Mouse (Mus musculus): ENCODE measurements around the gene Olfr313.
"Not testable (repeated sequence)": the region's sequence is repeated elsewhere in the genome, so short reads cannot be mapped to it uniquely, and the experiment has no call there.

Olfr313 gene

DNA sequence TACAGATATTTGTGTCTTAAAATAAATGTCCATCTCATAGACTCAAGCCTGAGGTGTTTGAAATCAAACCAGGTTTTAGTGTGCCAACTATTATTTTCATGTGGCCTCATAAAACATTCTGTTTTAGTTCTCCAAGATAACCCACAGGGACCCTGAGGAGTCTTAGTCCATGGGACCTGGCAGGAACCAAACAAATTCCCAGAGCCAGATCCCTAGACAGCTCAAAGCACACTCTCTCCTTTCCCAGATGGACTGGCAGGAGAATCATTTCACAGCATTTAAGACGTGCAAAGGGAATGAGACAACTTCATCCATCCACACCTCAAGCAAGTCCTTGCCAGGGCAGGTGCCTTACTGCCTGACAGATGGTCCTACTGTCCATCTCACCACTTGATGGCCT, at the start of gene Olfr313:
TSS of gene Olfr313 (plus strand) at position 301 of the 400 bp plus-strand sequence.
- not testable (repeated sequence) for DNase-seq (ENCODE audit: low read depth, low spot score)

DNA sequence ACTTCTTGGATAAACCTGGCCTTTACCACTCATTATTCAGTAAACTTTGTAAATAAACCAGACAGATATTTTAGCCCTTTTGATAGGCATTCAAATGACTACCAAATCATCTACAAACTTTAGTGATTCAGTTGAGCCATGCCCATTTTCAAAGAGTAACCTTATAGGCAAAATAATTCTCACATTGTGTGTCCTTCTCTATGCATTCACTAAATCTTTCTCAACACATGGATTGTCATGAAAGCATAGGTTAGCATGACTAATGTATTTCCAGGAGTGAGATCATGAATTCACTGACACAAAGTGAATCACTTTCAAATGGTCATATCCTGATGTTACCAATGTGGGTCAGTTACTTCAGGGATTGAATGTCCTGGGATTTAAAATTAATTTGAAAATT, 41.9 kb upstream of the Olfr313 start, which contains the start of gene Olfr315:
TSS of gene Olfr315 (plus strand) at position 301 of the 400 bp plus-strand sequence.
- DNase-seq (ENCODE audit: low read depth, low spot score) = no peak

DNA sequence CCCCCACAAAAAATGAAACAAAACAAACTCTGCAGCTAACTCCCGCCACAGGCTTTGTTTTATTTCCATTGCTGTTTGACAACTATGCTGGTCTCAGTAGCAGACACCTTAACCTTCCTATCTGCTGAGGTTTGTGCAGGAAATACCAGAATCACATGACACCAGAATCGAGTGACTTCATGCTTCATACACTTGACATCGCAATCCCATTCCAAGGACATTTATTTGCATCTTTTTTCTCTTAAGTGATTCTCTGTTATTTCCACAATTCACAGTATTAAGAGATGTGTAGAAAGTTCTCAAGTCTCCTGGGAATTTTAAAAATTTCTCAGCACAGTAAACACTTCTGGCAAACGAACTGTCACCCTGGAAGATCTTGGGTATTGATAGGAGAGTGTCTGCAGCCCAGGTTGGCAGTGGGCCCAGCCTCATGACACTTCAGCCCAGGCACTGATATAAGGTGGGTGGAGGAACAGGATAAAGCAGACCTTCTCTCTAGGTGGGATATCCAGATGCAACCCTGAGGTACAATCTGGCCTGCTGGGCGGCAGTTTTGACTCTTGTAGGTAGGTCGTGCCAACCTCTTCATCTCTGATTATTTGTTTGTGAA, 32.2 kb upstream of the Olfr313 start, which contains the start of gene Olfr314:
TSS of gene Olfr314 (plus strand) at position 473 of the 610 bp plus-strand sequence.
- DNase-seq (ENCODE audit: low read depth, low spot score) = no peak

DNA sequence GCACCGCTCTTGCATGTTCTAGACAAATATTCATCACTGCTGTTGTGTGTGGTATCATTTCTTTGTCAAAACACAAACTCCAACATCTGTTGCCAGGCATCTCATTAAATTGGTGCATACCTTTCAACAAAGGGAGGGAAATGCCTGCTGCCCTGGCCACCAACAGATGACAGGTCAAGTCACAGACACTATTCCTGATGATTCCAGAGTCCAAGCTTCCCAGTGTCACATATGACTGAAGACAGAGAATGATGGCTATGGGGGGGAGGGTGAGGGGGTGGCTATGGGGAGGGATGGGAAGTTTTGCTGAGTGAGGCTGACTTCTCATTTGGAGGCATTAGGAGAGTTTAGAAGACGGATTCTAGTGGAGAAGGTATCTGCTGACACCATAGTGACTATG, 30.6 kb upstream of the Olfr313 start:
- DNase-seq (ENCODE audit: low read depth, low spot score) = no peak

DNA sequence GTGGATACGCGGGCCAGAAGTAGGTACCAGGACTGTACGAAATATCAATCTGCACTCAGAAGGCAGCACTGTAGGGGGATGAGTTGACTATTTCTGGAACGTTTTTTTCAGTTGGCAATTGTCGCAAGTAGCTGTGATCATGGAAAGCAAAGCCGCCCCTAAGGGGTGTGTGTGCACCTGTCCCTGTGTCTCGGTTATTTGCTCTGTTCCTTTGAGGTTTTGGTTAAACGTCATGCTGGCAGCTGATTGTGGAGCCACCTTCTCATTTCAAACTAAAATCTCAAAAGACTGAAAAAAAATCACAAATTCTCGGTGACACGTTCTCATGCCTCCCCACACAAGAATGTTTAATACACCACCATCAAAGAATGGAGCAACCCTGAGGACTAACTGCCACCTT, 27.1 kb upstream of the Olfr313 start:
- no peak for DNase-seq (ENCODE audit: low read depth, low spot score)

DNA sequence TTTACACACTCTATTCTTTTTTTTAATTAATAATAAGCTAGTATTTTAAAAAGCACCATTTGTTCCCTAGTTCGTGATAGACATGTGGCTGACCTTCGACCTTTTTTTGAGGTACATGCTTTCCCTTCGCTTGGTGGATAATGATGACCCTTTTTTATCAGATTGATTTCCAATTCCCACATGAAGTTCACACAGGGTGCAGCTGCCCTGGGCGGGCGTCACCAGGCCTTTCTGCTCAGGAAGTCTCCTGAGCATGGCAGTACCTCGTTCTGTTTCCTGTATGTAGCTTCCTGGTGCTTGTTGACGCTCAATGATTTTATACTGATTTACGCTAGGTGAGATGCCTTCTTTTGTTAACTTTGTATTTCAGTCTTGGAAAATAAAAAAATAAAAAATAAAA, 26.5 kb upstream of the Olfr313 start:
- DNase-seq (ENCODE audit: low read depth, low spot score) = no peak

DNA sequence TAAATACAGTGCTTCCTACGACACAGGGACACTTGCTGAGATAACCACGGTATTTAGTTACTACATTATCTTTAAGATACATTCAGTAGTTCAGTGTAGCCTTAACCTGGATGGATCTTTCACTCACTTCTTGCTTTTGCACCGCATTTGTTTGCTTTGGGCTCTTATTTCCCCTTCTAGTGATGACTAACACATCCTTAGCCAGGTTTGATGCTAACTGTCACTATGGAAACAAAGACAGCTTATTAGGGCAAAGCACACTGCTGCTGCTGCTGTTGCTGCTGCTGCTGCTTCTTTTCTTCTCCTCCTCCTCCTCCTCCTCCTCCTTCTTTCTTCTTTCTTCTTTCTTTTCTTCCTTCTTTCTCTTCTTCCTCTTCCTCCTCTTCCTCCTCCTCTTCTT, 25.3 kb upstream of the Olfr313 start:
- no peak for DNase-seq (ENCODE audit: low read depth, low spot score)

DNA sequence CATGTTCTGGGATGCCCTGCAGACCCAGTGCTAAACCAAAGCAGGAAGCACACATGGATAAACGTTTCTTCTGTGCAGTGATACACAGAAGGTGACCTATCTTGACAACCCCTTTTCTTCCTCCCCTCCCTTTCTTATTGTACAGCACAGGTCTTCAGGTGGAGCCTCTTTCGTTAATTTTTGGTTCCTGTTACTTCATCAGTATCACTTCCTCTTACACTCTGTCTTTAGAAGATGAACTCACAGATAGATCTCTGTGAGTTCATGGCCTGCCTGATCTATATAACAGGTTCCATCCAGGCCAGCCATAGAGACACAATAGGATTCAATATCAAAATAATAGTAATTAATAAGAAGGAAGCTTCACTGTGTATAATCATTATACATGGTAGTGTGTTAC, 24.7 kb upstream of the Olfr313 start:
- DNase-seq (ENCODE audit: low read depth, low spot score) = no peak

DNA sequence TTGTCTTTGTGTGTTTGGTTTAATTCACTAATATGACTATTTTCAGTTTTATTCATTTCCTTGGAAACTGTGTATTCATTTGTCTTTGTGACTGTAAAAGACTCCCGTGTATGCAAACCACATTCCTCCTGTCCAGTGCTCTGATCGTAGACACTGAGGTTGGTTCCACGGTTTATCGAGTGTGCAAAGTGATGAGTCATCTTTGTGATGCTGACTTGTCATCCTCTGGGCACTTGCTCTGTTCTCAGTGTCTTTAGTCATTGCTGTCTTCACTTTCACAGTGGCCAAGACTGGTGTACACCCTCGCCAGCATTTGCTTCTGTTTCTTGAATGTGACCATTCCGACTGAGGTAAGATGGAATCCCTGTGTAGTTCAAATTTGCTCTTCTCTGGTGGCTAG, 24.2 kb upstream of the Olfr313 start:
- DNase-seq (ENCODE audit: low read depth, low spot score) = peak; percentile 17

DNA sequence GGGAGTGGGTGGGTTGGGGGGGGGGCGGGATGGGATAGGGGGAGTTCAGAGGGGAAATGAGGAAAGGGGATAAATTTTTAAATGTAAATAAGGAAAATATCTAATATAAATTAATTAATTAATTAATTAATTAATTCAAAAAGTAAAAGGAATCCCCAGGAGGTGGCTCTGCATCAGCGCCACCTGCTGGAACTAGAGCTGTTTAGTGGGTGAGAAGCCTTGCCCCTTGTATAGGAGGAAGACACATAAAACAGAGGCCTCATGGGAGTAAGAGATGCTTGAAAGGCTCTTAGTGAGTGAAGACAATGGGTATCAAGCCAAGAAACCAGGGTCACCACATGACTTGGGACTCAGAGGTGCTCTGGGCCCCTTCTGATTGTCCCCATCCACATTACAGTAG, 18.9 kb upstream of the Olfr313 start:
- DNase-seq (ENCODE audit: low read depth, low spot score) = no peak

DNA sequence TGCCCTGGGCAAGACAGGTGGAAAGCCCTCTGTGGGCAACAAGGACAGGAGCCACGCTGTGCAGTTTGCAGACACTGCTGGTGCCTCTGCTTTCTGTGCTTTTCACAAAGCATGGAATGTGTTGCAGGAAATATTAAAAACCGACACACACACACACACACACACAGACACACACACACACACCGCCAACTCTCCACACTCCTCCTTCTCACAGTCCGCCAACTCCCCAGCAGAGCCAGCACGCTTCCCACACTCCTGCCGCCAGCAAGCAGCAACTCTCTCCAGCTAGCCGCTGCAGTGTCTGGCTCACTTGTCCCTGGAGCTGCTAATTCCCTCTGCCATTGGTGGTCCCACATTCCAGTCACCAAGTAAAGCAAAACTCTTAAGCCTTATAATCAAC, 17.9 kb upstream of the Olfr313 start:
- no peak for DNase-seq (ENCODE audit: low read depth, low spot score)

DNA sequence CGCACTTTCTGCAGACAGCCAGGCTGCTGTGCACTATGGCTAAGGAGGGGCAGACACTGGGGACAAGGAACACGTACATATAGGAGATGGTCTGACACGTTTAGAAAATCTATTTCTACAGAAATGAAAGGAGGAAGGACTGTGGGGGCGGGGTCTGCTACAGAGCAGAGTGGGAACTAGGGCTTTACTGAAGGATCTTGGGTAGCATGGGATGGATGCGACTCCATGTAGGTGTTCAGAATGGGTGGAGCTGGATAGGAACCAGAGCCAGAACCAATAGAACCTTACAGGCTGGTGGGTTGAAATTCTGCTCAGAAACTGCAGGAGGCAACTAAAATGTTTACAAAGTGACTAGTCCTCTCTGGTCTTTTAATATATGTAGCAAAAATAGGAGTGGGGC, 15.1 kb upstream of the Olfr313 start:
- DNase-seq (ENCODE audit: low read depth, low spot score) = no peak

DNA sequence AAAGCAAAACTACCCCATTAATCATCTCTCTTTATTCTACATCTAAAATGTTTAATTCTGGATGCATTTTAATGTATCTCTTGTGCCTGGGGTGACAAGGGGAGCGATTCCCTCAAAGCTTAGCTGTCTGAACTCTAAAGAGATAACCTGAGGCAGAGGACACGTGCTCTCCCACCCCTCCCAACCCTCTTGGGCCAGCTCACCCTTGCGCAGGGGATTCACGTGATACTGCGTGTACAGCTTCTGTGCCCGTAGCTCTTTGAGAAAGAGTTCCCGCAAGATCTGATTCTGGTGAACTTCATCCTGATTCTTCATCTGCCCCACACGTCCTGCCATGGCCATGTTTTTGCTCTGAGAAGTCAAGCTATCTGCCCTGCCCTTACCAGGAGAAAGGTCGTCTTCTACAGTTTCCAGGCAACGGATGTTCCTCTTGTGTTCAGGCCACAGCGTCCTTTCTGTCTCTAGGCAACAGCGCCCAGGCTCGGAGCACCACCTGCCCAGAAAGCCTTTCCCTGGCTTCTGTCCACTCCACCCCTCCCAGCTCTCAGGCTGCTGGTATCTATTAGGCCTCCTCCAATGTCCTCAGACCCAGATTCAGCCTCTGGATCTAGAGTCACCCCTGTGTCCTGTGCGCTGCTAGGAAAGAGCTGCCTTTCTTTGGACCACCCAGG, 13.1 kb upstream of the Olfr313 start, which contains the start of gene Fam183b:
TSS of gene Fam183b (minus strand) at position 403 of the 671 bp plus-strand sequence.
- no peak for DNase-seq (ENCODE audit: low read depth, low spot score)

DNA sequence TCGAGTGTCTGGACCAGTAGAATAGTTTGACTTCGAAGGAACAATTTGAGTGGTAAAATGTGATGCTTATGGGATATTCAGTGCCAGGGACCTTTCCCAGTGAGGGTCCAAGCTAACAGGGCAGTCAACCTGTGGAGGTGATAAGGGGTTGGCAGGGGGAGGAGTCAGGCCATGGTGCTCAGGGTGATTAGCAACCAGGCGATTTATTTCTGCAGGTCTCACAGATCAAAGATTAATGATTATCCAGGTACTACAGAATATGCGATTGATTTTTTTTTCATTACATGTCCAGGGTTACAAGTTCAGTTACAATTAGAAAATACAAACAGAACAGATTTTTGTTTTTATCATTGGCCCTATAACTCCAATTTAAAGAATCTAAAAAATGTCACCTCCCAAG, 10.9 kb upstream of the Olfr313 start:
- no peak for DNase-seq (ENCODE audit: low read depth, low spot score)

DNA sequence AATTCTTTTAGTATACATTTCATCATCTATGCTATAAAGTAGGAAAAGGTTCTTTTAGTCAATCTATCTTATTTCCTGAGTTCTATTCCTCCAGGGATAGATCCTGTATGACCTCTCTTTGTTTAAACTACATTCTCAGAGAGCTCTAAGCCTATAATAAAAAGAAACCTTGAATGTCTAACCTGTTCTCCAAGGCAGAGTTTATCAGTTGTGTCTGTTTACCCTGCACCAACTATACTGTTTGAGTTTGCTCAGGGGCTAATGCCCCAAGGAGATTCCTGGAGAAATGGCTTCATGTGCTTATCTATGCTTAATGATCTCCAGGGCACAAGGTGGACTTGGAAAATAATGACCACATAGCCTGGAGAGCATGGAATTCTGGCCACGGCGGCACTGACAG, 10.4 kb upstream of the Olfr313 start:
- no peak for DNase-seq (ENCODE audit: low read depth, low spot score)

DNA sequence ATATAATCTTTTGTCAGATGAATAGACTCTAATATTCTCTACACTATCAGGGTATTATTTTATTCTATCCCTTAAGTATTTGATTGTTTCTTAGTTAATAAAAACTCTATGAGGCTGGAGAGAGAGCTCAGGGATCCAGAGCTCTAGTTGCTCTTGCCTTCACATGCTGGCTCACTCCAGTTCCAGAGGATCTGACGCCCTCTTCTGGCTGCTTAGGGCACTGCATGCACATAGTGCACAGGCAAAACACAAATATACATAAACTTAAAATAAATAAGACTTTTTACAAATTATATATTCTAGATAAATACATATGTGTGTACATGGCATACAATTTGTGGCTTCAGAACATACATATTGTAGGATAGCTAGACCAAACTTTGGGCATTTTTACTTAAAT, 2.8 kb upstream of the Olfr313 start:
- DNase-seq (ENCODE audit: low read depth, low spot score) = no peak

DNA sequence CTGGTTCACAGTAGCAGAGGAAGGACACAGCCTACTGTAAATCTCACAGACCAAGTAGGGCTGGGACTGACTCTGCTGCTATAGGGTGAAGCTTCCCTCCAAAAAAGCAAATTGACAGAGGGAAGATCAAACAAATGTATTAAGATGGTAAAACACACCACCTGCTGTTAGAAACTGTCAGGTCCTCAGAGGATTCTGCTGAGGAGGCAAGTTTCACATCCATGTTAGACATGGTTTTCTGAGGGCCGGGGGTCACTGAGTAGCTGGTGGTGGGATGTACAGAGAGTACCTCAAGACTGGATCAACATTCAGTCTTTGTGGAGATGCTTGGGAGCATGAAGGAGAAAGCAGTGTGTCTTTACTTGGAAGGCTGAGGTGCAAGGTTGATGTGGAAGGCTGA, 876 bp downstream of the Olfr313 start:
- no peak for DNase-seq (ENCODE audit: low read depth, low spot score)

DNA sequence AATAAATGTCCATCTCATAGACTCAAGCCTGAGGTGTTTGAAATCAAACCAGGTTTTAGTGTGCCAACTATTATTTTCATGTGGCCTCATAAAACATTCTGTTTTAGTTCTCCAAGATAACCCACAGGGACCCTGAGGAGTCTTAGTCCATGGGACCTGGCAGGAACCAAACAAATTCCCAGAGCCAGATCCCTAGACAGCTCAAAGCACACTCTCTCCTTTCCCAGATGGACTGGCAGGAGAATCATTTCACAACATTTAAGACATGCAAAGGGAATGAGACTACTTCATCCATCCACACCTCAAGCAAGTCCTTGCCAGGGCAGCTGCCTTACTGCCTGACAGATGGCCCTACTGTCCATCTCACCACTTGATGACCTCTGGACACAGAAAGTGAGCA, 14.1 kb downstream of the Olfr313 start, which contains the start of gene Olfr312:
TSS of gene Olfr312 (plus strand) at position 301 of the 400 bp plus-strand sequence.
- not testable (repeated sequence) for DNase-seq (ENCODE audit: low read depth, low spot score)

DNA sequence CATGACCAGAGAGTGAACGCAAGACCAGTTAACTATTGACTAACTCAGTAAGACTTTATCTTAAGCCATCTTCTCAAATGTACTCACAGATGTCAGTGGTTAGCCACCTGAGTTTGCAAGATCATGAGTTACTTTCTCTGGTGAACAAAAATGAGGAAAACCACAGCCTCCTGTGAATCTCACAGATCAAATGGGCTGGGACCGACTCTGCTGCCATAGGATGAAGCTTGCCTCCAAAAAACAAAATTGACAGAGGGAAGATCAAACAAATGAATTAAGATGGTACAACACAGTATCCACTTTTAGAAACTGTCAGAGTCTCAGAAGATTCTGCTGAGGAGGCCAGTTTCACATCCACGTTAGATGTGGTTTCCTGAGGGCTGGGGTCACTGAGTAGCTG, 15.0 kb downstream of the Olfr313 start:
- DNase-seq (ENCODE audit: low read depth, low spot score) = no peak

DNA sequence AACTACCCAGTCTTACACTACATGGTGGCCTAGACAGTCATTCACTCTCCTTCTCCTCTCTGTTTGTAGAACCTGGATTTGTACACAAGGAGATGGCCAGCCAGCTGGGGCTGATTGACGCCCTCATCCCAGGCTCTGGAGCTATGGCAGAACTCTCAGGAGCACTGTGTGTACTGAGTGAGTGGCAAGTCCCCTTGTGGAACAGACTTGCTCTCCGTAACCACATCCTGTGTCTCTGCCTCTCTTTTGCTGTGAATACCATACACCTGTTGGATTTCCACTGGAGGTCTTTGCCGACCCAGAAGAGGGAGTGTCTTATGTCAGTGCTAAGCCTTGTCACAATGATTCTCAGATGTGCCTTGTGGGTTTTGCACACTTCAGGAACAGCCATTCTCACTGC, 17.7 kb downstream of the Olfr313 start:
- not testable (repeated sequence) for DNase-seq (ENCODE audit: low read depth, low spot score)

DNA sequence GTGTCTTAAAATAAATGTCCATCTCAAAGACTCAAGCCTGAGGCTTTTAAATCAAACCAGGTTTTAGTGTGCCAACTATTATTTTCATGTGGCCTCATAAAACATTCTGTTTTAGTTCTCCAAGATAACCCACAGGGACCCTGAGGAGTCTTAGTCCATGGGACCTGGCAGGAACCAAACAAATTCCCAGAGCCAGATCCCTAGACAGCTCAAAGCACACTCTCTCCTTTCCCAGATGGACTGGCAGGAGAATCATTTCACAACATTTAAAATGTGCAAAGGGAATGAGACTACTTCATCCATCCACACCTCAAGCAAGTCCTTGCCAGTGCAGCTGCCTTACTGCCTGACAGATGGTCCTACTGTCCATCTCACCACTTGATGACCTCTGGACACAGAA, 24.2 kb downstream of the Olfr313 start, which contains the start of gene Olfr311:
TSS of gene Olfr311 (plus strand) at position 301 of the 400 bp plus-strand sequence.
- not testable (repeated sequence) for DNase-seq (ENCODE audit: low read depth, low spot score)

DNA sequence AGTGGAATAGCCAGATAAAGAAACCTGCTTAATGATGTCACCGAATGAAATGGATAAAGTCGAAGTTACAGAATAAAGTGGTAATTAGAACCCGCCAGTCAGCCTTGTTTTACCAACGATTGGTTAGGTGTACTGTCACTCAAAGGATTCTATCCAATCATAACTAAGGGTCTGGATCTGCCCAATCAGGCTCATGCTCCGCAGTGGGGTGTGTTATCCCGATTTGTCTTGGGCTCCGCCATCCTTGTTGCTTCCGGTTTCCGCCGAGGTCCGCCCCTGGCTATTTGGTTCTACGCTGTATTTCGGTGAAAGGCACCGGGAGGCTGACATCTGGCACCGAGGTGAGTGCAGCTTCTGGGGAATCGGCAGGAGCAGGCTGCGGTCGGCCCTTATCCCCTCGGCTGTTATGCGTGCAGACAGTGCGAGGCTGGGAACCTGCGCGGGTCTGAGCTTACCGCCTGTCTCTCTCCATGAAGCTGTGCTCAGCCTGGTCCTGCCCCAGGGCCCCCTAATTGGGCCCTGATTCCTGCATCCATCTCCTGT, 32.2 kb downstream of the Olfr313 start, which contains the start of gene Gm12258:
TSS of gene Gm12258 (plus strand) at position 240 of the 543 bp plus-strand sequence.
- DNase-seq (ENCODE audit: low read depth, low spot score) = peak; percentile 100

DNA sequence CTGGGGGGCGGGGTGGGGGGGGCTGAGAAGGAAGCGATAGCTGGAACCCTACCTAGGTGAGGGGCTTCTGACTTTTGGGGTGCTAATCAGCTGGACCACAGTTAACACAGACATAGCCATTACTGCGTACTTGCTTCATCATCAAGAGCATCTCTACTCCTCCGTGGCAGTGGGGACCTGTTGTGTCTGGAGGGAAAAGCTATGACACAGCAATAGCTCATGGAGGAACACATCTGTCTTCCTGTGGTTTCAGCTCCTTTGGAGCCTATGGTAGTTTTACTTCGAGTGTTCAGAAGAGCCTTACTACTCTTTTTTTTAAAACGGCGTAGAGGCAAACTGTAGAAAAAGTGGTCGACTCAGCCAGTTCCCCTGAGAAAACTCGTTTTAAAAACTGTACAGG, 32.8 kb downstream of the Olfr313 start:
- no peak for DNase-seq (ENCODE audit: low read depth, low spot score)
